Mouse (Mus musculus): Measurements from ENCODE around the gene Mrnip. TPM values are rescaled to one million over a fixed set of nuclear protein-coding genes. Genes with fewer than 3 reads are reported as not detected.

Mrnip gene
- total RNA-seq, 1 experiment = 13.0 TPM

GRCm38 (mm10) chr11:50212848-50213758, 38.9 kb downstream of the Mrnip start:
- H3K27ac ChIP-seq (ENCODE audit: insufficient read depth, low read depth, low read length, poor library complexity, severe bottlenecking) = peak overlapping the region; percentile 59; the same call in 1 of the 2 replicates
- peaks cover 6% of the 10 kb centered on the region; the same call in 1 of the 2 replicates for H3K36me3 ChIP-seq (ENCODE audit: control insufficient read depth, insufficient read depth, low read length, poor library complexity, severe bottlenecking)
- H3K9me3 ChIP-seq (ENCODE audit: control insufficient read depth, insufficient read depth, low read depth, low read length) = no peaks in the 10 kb centered on the region
- H3K4me1 ChIP-seq (ENCODE audit: control insufficient read depth in 2 of 2, insufficient read depth in 2 of 2, low read length in 2 of 2, poor library complexity in 1 of 2) = peaks cover 14 to 38% of the 10 kb centered on the region in 2 experiments
- no peak for DNase-seq (ENCODE audit: low read depth, low spot score)
- TF ChIP-seq ZC3H11A (IDR thresholded peaks at IDR 0.05; ENCODE audit: borderline replicate concordance, low read depth, low read length) (no peak), MAFK (IDR thresholded peaks at IDR 0.05; ENCODE audit: insufficient read depth, low read depth, low read length) (peak; percentile 86)
- in situ Hi-C loops (cut with MboI; ENCODE audit: low sequenced_read_pairs in 2 of 2, unreplicated experiment in 2 of 2) = no loop called here
- H3K4me3 ChIP-seq (ENCODE audit: insufficient read depth in 1 of 2, low read depth in 1 of 2, low read length in 2 of 2, poor library complexity in 1 of 2, severe bottlenecking in 1 of 2) = no peak overlapping the region
- H3K9ac ChIP-seq (ENCODE audit: insufficient read depth, low read depth, low read length, poor library complexity, severe bottlenecking) = peak overlapping the region; percentile 29; the same call in 1 of the 2 replicates

- Histone ChIP-seq H3K9me3 (ENCODE audit: control insufficient read depth, insufficient read depth, low read depth, low read length) (no peaks in the 10 kb centered on the region), H3K4me1 (ENCODE audit: control insufficient read depth in 2 of 2, insufficient read depth in 2 of 2, low read length in 2 of 2, poor library complexity in 1 of 2) (peaks cover 16 to 42% of the 10 kb centered on the region in 2 experiments), H3K27ac (ENCODE audit: insufficient read depth, low read depth, low read length, poor library complexity, severe bottlenecking) (no peak overlapping the region), H3K36me3 (ENCODE audit: control insufficient read depth, insufficient read depth, low read length, poor library complexity, severe bottlenecking) (no peaks in the 10 kb centered on the region), H3K9ac (ENCODE audit: insufficient read depth, low read depth, low read length, poor library complexity, severe bottlenecking) (no peak overlapping the region), H3K4me3 (ENCODE audit: insufficient read depth in 1 of 2, low read depth in 1 of 2, low read length in 2 of 2, poor library complexity in 1 of 2, severe bottlenecking in 1 of 2) (no peak overlapping the region)
- in situ Hi-C loops (cut with MboI; ENCODE audit: low sequenced_read_pairs in 2 of 2, unreplicated experiment in 2 of 2) = no loop called here
- TF ChIP-seq MAFK (IDR thresholded peaks at IDR 0.05; ENCODE audit: insufficient read depth, low read depth, low read length) (no peak), ZNF384 (IDR thresholded peaks at IDR 0.05; ENCODE audit: low read depth, low read length) (no peak), HCFC1 (IDR thresholded peaks at IDR 0.05; ENCODE audit: borderline replicate concordance, insufficient read depth, low read length) (no peak), ZC3H11A (IDR thresholded peaks at IDR 0.05; ENCODE audit: borderline replicate concordance, low read depth, low read length) (no peak), CHD2 (IDR thresholded peaks at IDR 0.05; ENCODE audit: low read depth, low read length) (no peak)
- DNase-seq (ENCODE audit: low read depth, low spot score) = no peak
These were observed 40.4 kb downstream of the Mrnip start for GRCm38 (mm10) chr11:50214631-50215030.

GRCm38 (mm10) chr11:50215633-50216032, 41.4 kb downstream of the Mrnip start:
- Histone ChIP-seq H3K27ac (ENCODE audit: insufficient read depth, low read depth, low read length, poor library complexity, severe bottlenecking) (no peak overlapping the region), H3K36me3 (ENCODE audit: control insufficient read depth, insufficient read depth, low read length, poor library complexity, severe bottlenecking) (no peaks in the 10 kb centered on the region), H3K9me3 (ENCODE audit: control insufficient read depth, insufficient read depth, low read depth, low read length) (no peaks in the 10 kb centered on the region), H3K4me1 (ENCODE audit: control insufficient read depth in 2 of 2, insufficient read depth in 2 of 2, low read length in 2 of 2, poor library complexity in 1 of 2) (peaks cover 13 to 42% of the 10 kb centered on the region in 2 experiments), H3K9ac (ENCODE audit: insufficient read depth, low read depth, low read length, poor library complexity, severe bottlenecking) (peak overlapping the region; percentile 47; the same call in 1 of the 2 replicates), H3K4me3 (ENCODE audit: insufficient read depth in 1 of 2, low read depth in 1 of 2, low read length in 2 of 2, poor library complexity in 1 of 2, severe bottlenecking in 1 of 2) (peak overlapping the region; percentile 26 to 30; a peak in 3 of 4 replicates)
- TF ChIP-seq MAFK (IDR thresholded peaks at IDR 0.05; ENCODE audit: insufficient read depth, low read depth, low read length) (no peak), ZNF384 (IDR thresholded peaks at IDR 0.05; ENCODE audit: low read depth, low read length) (no peak), CHD2 (IDR thresholded peaks at IDR 0.05; ENCODE audit: low read depth, low read length) (no peak), HCFC1 (IDR thresholded peaks at IDR 0.05; ENCODE audit: borderline replicate concordance, insufficient read depth, low read length) (no peak), ZC3H11A (IDR thresholded peaks at IDR 0.05; ENCODE audit: borderline replicate concordance, low read depth, low read length) (no peak)
- DNase-seq (ENCODE audit: low read depth, low spot score) = no peak
- in situ Hi-C loops (cut with MboI; ENCODE audit: low sequenced_read_pairs in 2 of 2, unreplicated experiment in 2 of 2) = no loop called here

GRCm38 (mm10) chr11:50216724-50217366, 42.6 kb downstream of the Mrnip start:
- peak overlapping the region; percentile 27; the same call in 1 of the 2 replicates for H3K27ac ChIP-seq (ENCODE audit: insufficient read depth, low read depth, low read length, poor library complexity, severe bottlenecking)

More at GRCm38 (mm10) chr11:50216724-50217366, 42.6 kb downstream of the Mrnip start:
- no peak for TF ChIP-seq ZC3H11A (IDR thresholded peaks at IDR 0.05; ENCODE audit: borderline replicate concordance, low read depth, low read length)
- Histone ChIP-seq H3K4me3 (ENCODE audit: insufficient read depth in 1 of 2, low read depth in 1 of 2, low read length in 2 of 2, poor library complexity in 1 of 2, severe bottlenecking in 1 of 2) (no peak overlapping the region), H3K9me3 (ENCODE audit: control insufficient read depth, insufficient read depth, low read depth, low read length) (no peaks in the 10 kb centered on the region), H3K4me1 (ENCODE audit: control insufficient read depth in 2 of 2, insufficient read depth in 2 of 2, low read length in 2 of 2, poor library complexity in 1 of 2) (peaks cover 11 to 37% of the 10 kb centered on the region in 2 experiments), H3K9ac (ENCODE audit: insufficient read depth, low read depth, low read length, poor library complexity, severe bottlenecking) (peak overlapping the region; percentile 48; the same call in 1 of the 2 replicates), H3K36me3 (ENCODE audit: control insufficient read depth, insufficient read depth, low read length, poor library complexity, severe bottlenecking) (no peaks in the 10 kb centered on the region)
- in situ Hi-C loops (cut with MboI; ENCODE audit: low sequenced_read_pairs in 2 of 2, unreplicated experiment in 2 of 2) = no loop called here
- no peak for DNase-seq (ENCODE audit: low read depth, low spot score)
